Mouse (Mus musculus) lung, postnatal 0 days (tissue): ENCODE data around the gene Cers6. TPM values are rescaled to one million over a fixed set of nuclear protein-coding genes. Genes with fewer than 3 reads are reported as not detected.

ENCODE experiments used
- ATAC-seq: fragments of 200-750 bp; cut with Nextera tagmentation; 2 replicates; pipeline ENCODE4 v1.8.0; 2017; ENCODE audit warnings: moderate library complexity
- DNase-seq: peaks from one replicate; pipeline ENCODE4 v3.0.0-alpha.2; 2016; ENCODE audit warnings: low spot score
- H3K27ac ChIP-seq: fragments of 300-500 bp; sonication (generic); 2 replicates; pipeline ENCODE4 v1.5.1; 2014; ENCODE audit warnings: antibody characterized with exemption, mild to moderate bottlenecking, low read length, mixed read lengths
- H3K27me3 ChIP-seq: fragments of 300-500 bp; sonication (generic); replicated peaks from 2 replicates; pipeline ENCODE4 v1.6.1; 2014; ENCODE audit warnings: low read length, mixed read lengths; ENCODE audit not compliant: insufficient read depth
- H3K36me3 ChIP-seq: fragments of 300-500 bp; sonication (generic); 2 replicates; pipeline ENCODE4 v1.6.1; 2014; ENCODE audit warnings: low read length, mixed read lengths; ENCODE audit not compliant: insufficient read depth
- H3K4me1 ChIP-seq: fragments of 300-500 bp; sonication (generic); 2 replicates; pipeline ENCODE4 v1.6.1; 2014; ENCODE audit warnings: antibody characterized with exemption, low read depth, low read length, mixed read lengths; ENCODE audit not compliant: insufficient read depth
- H3K4me2 ChIP-seq: fragments of 300-500 bp; sonication (generic); replicated peaks from 2 replicates; pipeline ENCODE4 v1.6.1; 2014; ENCODE audit warnings: low read depth, mild to moderate bottlenecking, low read length, moderate library complexity, mixed read lengths
- H3K4me3 ChIP-seq: fragments of 300-500 bp; sonication (generic); 2 replicates; pipeline ENCODE4 v1.5.1; 2014; ENCODE audit warnings: low read depth, low read length
- H3K9ac ChIP-seq: fragments of 300-500 bp; sonication (generic); replicated peaks from 2 replicates; pipeline ENCODE4 v1.6.1; 2014; ENCODE audit warnings: low read depth, mild to moderate bottlenecking
- H3K9me3 ChIP-seq: fragments of 300-500 bp; sonication (generic); 2 replicates; pipeline ENCODE4 v1.6.1; 2016; ENCODE audit warnings: low read length, mixed read lengths
- CTCF ChIP-seq: IDR thresholded peaks from 2 replicates; pipeline ENCODE4 v1.5.1; 2016; ENCODE audit warnings: antibody characterized with exemption, mild to moderate bottlenecking
- EP300 ChIP-seq: IDR thresholded peaks from 2 replicates; pipeline ENCODE4 v1.6.1; 2016; ENCODE audit warnings: antibody characterized with exemption, mild to moderate bottlenecking, control low read depth
- WGBS: fragments of 180-500 bp; shearing (Covaris S2); extraction: QIAGEN DNeasy Blood & Tissue Kit; methylation state at CpG from one replicate; pipeline ENCODE4 v1.1.7; 2014; 5-methylcytosine and 5-hydroxymethylcytosine counted together
- polyA plus RNA-seq: library from polyadenylated mRNA; unstranded; fragments of >200 nt; fragmentation: Nextera tagmentation; extraction: Ambion mirVana; gene quantifications from 2 replicates; pipeline ENCODE4 v1.2.1, GENCODE M21; 2015

The Cers6 gene
- polyA plus RNA-seq, 1 experiment from 2014 or later: 9.6 TPM

GRCm38 (mm10) chr2:69043431-69044118 lies 182.3 kb downstream of the Cers6 start:
- ATAC-seq (peak; percentile 33; the same call in 1 of the 2 replicates), DNase-seq (peak; percentile 72)
- H3K4me1 ChIP-seq: no peaks in the 10 kb centered on the region
- TF ChIP-seq EP300 (no peak), CTCF (peak; percentile 89)
- WGBS: 83% methylated on average over 4 of the region's 4 CpGs
- no peak overlapping the region for H3K27ac ChIP-seq
- H3K27me3 ChIP-seq: no peaks in the 10 kb centered on the region
- H3K9ac ChIP-seq: no peak overlapping the region
- H3K9me3 ChIP-seq: no peaks in the 10 kb centered on the region
- H3K36me3 ChIP-seq: no peaks in the 10 kb centered on the region
- H3K4me3 ChIP-seq: no peak overlapping the region
- no peak overlapping the region for H3K4me2 ChIP-seq

- ATAC-seq (no peak), DNase-seq (no peak)
- Histone ChIP-seq H3K9ac (no peak overlapping the region), H3K9me3 (no peaks in the 10 kb centered on the region), H3K4me2 (no peak overlapping the region), H3K36me3 (no peaks in the 10 kb centered on the region), H3K27me3 (no peaks in the 10 kb centered on the region), H3K27ac (no peak overlapping the region), H3K4me1 (no peaks in the 10 kb centered on the region), H3K4me3 (no peak overlapping the region)
- TF ChIP-seq CTCF (no peak), EP300 (no peak)
- 81% methylated on average over 4 of the region's 4 CpGs for WGBS
Observed at GRCm38 (mm10) chr2:69045926-69046325, 184.7 kb downstream of the Cers6 start.

DNA sequence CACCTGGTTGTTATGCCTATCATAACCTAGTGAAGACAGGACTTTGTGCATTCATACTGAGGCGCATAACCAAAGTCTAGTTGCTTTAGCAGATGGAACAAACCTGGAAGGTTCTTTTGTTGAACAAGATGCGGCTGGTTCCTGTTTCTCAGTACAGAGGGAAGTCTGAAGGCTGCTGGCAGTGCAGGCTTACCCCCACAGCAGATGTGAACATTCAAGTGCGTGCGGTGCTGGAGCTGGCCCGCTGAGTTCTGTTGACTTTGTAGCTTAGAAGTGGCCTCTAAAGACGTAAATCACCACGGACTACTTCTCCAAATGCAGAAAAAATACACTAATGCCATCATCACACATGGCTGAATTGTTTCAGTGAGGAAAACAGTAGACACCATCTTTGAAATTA lies 186.1 kb downstream of the Cers6 start:
- Histone ChIP-seq H3K36me3 (no peaks in the 10 kb centered on the region), H3K4me1 (no peaks in the 10 kb centered on the region), H3K9me3 (no peaks in the 10 kb centered on the region), H3K27me3 (no peaks in the 10 kb centered on the region), H3K4me2 (no peak overlapping the region), H3K4me3 (no peak overlapping the region), H3K9ac (no peak overlapping the region), H3K27ac (no peak overlapping the region)
- WGBS: 63% methylated on average over 7 of the region's 7 CpGs
- ATAC-seq (no peak), DNase-seq (no peak)
- TF ChIP-seq CTCF: no peak
- TF ChIP-seq EP300: no peak

GRCm38 (mm10) chr2:69047805-69048204 lies 186.6 kb downstream of the Cers6 start:
- no peaks in the 10 kb centered on the region for H3K9me3 ChIP-seq
- no peak overlapping the region for H3K4me2 ChIP-seq
- no peaks in the 10 kb centered on the region for H3K36me3 ChIP-seq
- no peak for DNase-seq
- no peak overlapping the region for H3K4me3 ChIP-seq
- WGBS: 94% methylated on average over 3 of the region's 3 CpGs
- H3K9ac ChIP-seq: no peak overlapping the region
- H3K27ac ChIP-seq: no peak overlapping the region
- no peak for ATAC-seq
- H3K27me3 ChIP-seq: no peaks in the 10 kb centered on the region
- H3K4me1 ChIP-seq: no peaks in the 10 kb centered on the region
- TF ChIP-seq CTCF (no peak), EP300 (no peak)

- 72% methylated on average over 7 of the region's 7 CpGs for WGBS
- TF ChIP-seq EP300: no peak
- no peak for TF ChIP-seq CTCF
- Histone ChIP-seq H3K27me3 (no peaks in the 10 kb centered on the region), H3K9me3 (no peaks in the 10 kb centered on the region), H3K9ac (no peak overlapping the region), H3K4me3 (no peak overlapping the region), H3K36me3 (no peaks in the 10 kb centered on the region), H3K4me1 (peaks cover 6% of the 10 kb centered on the region; the same call in 1 of the 2 replicates), H3K27ac (no peak overlapping the region), H3K4me2 (no peak overlapping the region)
- ATAC-seq: no peak
- DNase-seq: no peak
Observed at GRCm38 (mm10) chr2:69049179-69049578, 187.9 kb downstream of the Cers6 start.

DNA sequence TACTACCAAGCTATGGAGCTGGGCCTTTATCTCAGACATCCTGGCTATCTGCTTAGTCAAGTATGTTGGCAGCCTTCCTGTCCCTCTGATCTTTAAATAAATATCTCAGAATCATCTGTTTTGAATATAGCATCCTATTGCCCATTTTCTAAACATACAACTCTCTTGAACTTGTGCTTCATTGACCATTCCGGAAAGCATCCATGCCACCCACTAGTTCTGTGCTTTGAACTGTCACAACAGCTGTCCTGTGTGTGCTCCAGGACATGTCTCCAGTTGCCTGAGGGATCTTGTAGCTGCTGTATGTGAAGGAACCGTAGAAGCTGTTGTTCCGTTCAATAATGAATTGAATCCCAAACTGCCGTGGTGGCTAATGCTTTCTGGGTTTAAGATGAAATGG lies 188.9 kb downstream of the Cers6 start:
- Histone ChIP-seq H3K36me3 (no peaks in the 10 kb centered on the region), H3K9ac (no peak overlapping the region), H3K4me3 (no peak overlapping the region), H3K9me3 (no peaks in the 10 kb centered on the region), H3K4me2 (no peak overlapping the region), H3K27ac (no peak overlapping the region), H3K4me1 (peaks cover 6% of the 10 kb centered on the region; the same call in 1 of the 2 replicates), H3K27me3 (no peaks in the 10 kb centered on the region)
- no peak for ATAC-seq
- no peak for TF ChIP-seq CTCF
- no peak for TF ChIP-seq EP300
- 57% methylated on average over 4 of the region's 4 CpGs for WGBS
- DNase-seq: no peak

DNA sequence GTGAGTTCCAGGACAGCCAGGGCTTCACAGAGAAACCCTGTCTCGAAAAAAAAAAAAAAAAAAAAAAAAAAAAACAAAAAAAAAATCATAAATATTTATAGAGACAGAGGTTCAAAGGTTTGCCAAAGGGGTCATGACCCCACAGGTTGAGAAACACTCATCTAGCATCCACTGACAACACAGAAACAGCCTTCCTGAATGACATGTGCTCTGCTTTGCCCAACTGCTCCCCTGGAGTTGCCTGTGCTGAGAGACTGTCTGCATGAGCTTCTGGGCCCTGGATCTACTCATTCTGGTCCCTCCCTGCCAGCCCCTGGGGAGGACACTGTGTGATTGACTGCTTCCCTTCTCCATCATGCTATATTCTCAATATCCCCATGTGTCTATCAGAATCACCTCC lies 190.4 kb downstream of the Cers6 start:
- 83% methylated on average over 1 of the region's 1 CpGs for WGBS
- no peaks in the 10 kb centered on the region for H3K9me3 ChIP-seq
- H3K36me3 ChIP-seq: no peaks in the 10 kb centered on the region
- DNase-seq (no peak), ATAC-seq (no peak)
- no peaks in the 10 kb centered on the region for H3K27me3 ChIP-seq
- H3K9ac ChIP-seq: no peak overlapping the region
- no peak overlapping the region for H3K4me3 ChIP-seq
- TF ChIP-seq CTCF (no peak), EP300 (no peak)
- peaks cover 6% of the 10 kb centered on the region; the same call in 1 of the 2 replicates for H3K4me1 ChIP-seq
- H3K27ac ChIP-seq: no peak overlapping the region
- no peak overlapping the region for H3K4me2 ChIP-seq
